Comparison of ENCODE assay signal across 14 mouse cellular contexts in genomic region chr13:41872161-41872562, GRCm38 (mm10). TPM values are rescaled to one million over a fixed set of nuclear protein-coding genes. Genes with fewer than 3 reads are reported as not detected.
DNase-seq lines count a peak whose midpoint lies in the region; ATAC-seq lines count a peak whose summit lies in the region.
"Had no signal": no experiment of that assay in that cellular context is flagged by ENCODE, and none has a peak within 500 bp of the region (broad histone marks: within the 10 kb centered on the region; RNA-seq: fewer than 3 reads in every experiment).

No protein-coding gene starts in this region.

- H3K4me2 ChIP-seq in heart, embryonic 11.5 days = no peak overlapping the region
- H3K4me2 ChIP-seq in lung, embryonic 16.5 days (ENCODE audit: low read depth, low read length) = peak overlapping the region; percentile 26
- H3K4me2 ChIP-seq in embryonic facial prominence, embryonic 15.5 days (replicated peaks) = peak overlapping the region; percentile 17; the same call in 1 of the 2 replicates

- no peaks in the 10 kb centered on the region for H3K9me3 ChIP-seq in heart, embryonic 11.5 days (replicated peaks; ENCODE audit: control insufficient read depth, low read length)
- no peaks in the 10 kb centered on the region for H3K9me3 ChIP-seq in lung, embryonic 16.5 days (ENCODE audit: control insufficient read depth, low read length)
- no peaks in the 10 kb centered on the region for H3K9me3 ChIP-seq in embryonic facial prominence, embryonic 15.5 days (replicated peaks)

- no peaks in the 10 kb centered on the region for H3K27me3 ChIP-seq in heart, embryonic 11.5 days (ENCODE audit: control insufficient read depth, insufficient read depth, low read length)
- H3K27me3 ChIP-seq in lung, embryonic 16.5 days (ENCODE audit: control insufficient read depth, insufficient read depth, low read depth, low read length) = no peaks in the 10 kb centered on the region
- H3K27me3 ChIP-seq in embryonic facial prominence, embryonic 15.5 days = no peaks in the 10 kb centered on the region

- H3K36me3 ChIP-seq in heart, embryonic 11.5 days (ENCODE audit: control insufficient read depth, insufficient read depth, low read length) = no peaks in the 10 kb centered on the region
- H3K36me3 ChIP-seq in lung, embryonic 16.5 days (ENCODE audit: control insufficient read depth, insufficient read depth, low read length) = no peaks in the 10 kb centered on the region
- H3K36me3 ChIP-seq in embryonic facial prominence, embryonic 15.5 days = no peaks in the 10 kb centered on the region

- H3K27ac ChIP-seq in heart, embryonic 11.5 days (ENCODE audit: low read depth, low read length) = no peak overlapping the region
- peak overlapping the region; percentile 23; the same call in 1 of the 2 replicates for H3K27ac ChIP-seq in lung, embryonic 16.5 days (ENCODE audit: low read length)
- no peak overlapping the region for H3K27ac ChIP-seq in embryonic facial prominence, embryonic 15.5 days (replicated peaks)

- intact Hi-C loops in heart, postnatal 10 days (cut with DNase I) = no loop called here

- H3K4me3 ChIP-seq in heart, embryonic 11.5 days (ENCODE audit: low read depth, low read length) = no peak overlapping the region
- H3K4me3 ChIP-seq in lung, embryonic 16.5 days (ENCODE audit: low read length) = no peak overlapping the region
- no peak overlapping the region for H3K4me3 ChIP-seq in embryonic facial prominence, embryonic 15.5 days (replicated peaks)

- no peaks in the 10 kb centered on the region for H3K4me1 ChIP-seq in heart, embryonic 11.5 days (ENCODE audit: control insufficient read depth, insufficient read depth, low read length)
- peaks cover 8% of the 10 kb centered on the region; the same call in 1 of the 2 replicates for H3K4me1 ChIP-seq in lung, embryonic 16.5 days (replicated peaks; ENCODE audit: control insufficient read depth, insufficient read depth, low read length)
- H3K4me1 ChIP-seq in embryonic facial prominence, embryonic 15.5 days = peaks cover 11% of the 10 kb centered on the region; the same call in 1 of the 2 replicates

- no peak for ATAC-seq in heart, embryonic 11.5 days (replicated peaks; ENCODE audit: insufficient number of reproducible peaks, low FRiP score, low TSS enrichment)
- ATAC-seq in lung, embryonic 16.5 days (ENCODE audit: low read depth) = peak; percentile 52
- no peak for ATAC-seq in embryonic facial prominence, embryonic 15.5 days (ENCODE audit: insufficient number of reproducible peaks, low FRiP score, low TSS enrichment, low read depth)
- ATAC-seq: activated CD4-positive, CD25-positive, alpha-beta regulatory T cell, adult 4 months; CD4-positive, CD25-positive, alpha-beta regulatory T cell, adult 4 months; hindbrain, embryonic 16.5 days had no signal

- no peak overlapping the region for H3K9ac ChIP-seq in heart, embryonic 11.5 days (ENCODE audit: low read depth, low read length)
- no peak overlapping the region for H3K9ac ChIP-seq in lung, embryonic 16.5 days (ENCODE audit: low read length)
- no peak overlapping the region for H3K9ac ChIP-seq in embryonic facial prominence, embryonic 15.5 days

- 48% methylated on average over 8 of the region's 8 CpGs for WGBS in heart, embryonic 11.5 days (ENCODE audit: insufficient replicate concordance)
- 23% methylated on average over 8 of the region's 8 CpGs for WGBS in lung, embryonic 16.5 days
- 28% methylated on average over 8 of the region's 8 CpGs for WGBS in embryonic facial prominence, embryonic 15.5 days

- peak; percentile 28 to 34 for DNase-seq in heart, postnatal 10 days
- DNase-seq in lung, adult 18-20 months = no peak
- DNase-seq in mesoderm, embryonic 11.5 days (ENCODE audit: low read depth, low spot score) = peak; percentile 56
- no peak for DNase-seq in c-Kit-positive CD71-positive TER-119-positive erythroid progenitor cells, embryonic 14.5 days (ENCODE audit: low spot score)
- DNase-seq in frontal cortex, postnatal 10 days (ENCODE audit: low spot score in 2 of 2) = no peak
- DNase-seq: cerebellum, adult 9-11 months; retina, postnatal 1 day had no signal

RNA-seq across cellular contexts. Expression of gene Adtrp, which starts 24.7 kb away (rescaled TPM):
- total RNA-seq in heart, postnatal 10 days (2021) = 1 to 10 TPM; 1.9 to 8.5 TPM
- not detected in 2 replicates for polyA plus RNA-seq in heart, embryonic 11.5 days (2014; fragmentation: Nextera tagmentation; extraction: Ambion mirVana)
- 0.39 TPM in 1 of 2 replicates, not detected in the other for polyA plus RNA-seq in lung, embryonic 16.5 days (2015; fragmentation: Nextera tagmentation; extraction: Ambion mirVana)
- polyA plus RNA-seq in embryonic facial prominence, embryonic 15.5 days (2015; fragmentation: Nextera tagmentation; extraction: Ambion mirVana) = 6.1 and 7.6 TPM in 2 replicates
- total RNA-seq: granulocyte monocyte progenitor cell, adult 5-6 weeks had no signal

Comparison
In these comparisons a context has a peak if more than half of its experiments do, and no peak if none do; other contexts are left out.
1. DNase-seq: peak in heart, postnatal 10 days (2 of 2) and mesoderm, embryonic 11.5 days (single experiment); none in lung, adult 18-20 months (0 of 2), c-Kit-positive CD71-positive TER-119-positive erythroid progenitor cells, embryonic 14.5 days (single experiment) and frontal cortex, postnatal 10 days (0 of 2).